Mouse (Mus musculus) kidney, adult 11 months (tissue): ENCODE measurements around the gene Sh3glb2.

Experiments
- DNase-seq: peaks from one replicate; pipeline ENCODE4 v3.0.0; 2022

The Sh3glb2 gene

GRCm38 (mm10) chr2:30379307-30379706, 20.2 kb upstream of the Sh3glb2 start:
- no peak for DNase-seq

GRCm38 (mm10) chr2:30377721-30378120, 18.6 kb upstream of the Sh3glb2 start:
- no peak for DNase-seq

- DNase-seq, result no peak
These were observed 16.8 kb upstream of the Sh3glb2 start for GRCm38 (mm10) chr2:30375893-30376292.

GRCm38 (mm10) chr2:30372726-30373125, 13.6 kb upstream of the Sh3glb2 start:
- no peak for DNase-seq

GRCm38 (mm10) chr2:30371544-30371943, 12.4 kb upstream of the Sh3glb2 start:
- no peak for DNase-seq

- DNase-seq, result peak; percentile 30
These were observed 7.1 kb upstream of the Sh3glb2 start for GRCm38 (mm10) chr2:30366203-30366602.

GRCm38 (mm10) chr2:30365281-30366069, 6.3 kb upstream of the Sh3glb2 start:
- peak; percentile 40 for DNase-seq

- peak; percentile 100 for DNase-seq
These were observed 4.9 kb upstream of the Sh3glb2 start, which contains the start of gene Miga2 for GRCm38 (mm10) chr2:30363773-30364650. TSS of gene Miga2 (plus strand) at chr2:30364233.

GRCm38 (mm10) chr2:30362865-30363264, 3.7 kb upstream of the Sh3glb2 start:
- DNase-seq, result no peak

- DNase-seq, result peak; percentile 35
These were observed 1.5 kb upstream of the Sh3glb2 start for GRCm38 (mm10) chr2:30360626-30361025.

GRCm38 (mm10) chr2:30357552-30358510, 1.3 kb downstream of the Sh3glb2 start:
- DNase-seq, result no peak

- DNase-seq, result no peak
These were observed 2.2 kb downstream of the Sh3glb2 start for GRCm38 (mm10) chr2:30356906-30357305.

GRCm38 (mm10) chr2:30356266-30356665, 2.9 kb downstream of the Sh3glb2 start:
- DNase-seq, result no peak

- DNase-seq, result no peak
These were observed 3.3 kb downstream of the Sh3glb2 start for GRCm38 (mm10) chr2:30355861-30356260.

GRCm38 (mm10) chr2:30351149-30351548, 8.0 kb downstream of the Sh3glb2 start:
- DNase-seq, result no peak

GRCm38 (mm10) chr2:30349196-30349595, 9.9 kb downstream of the Sh3glb2 start:
- no peak for DNase-seq

- DNase-seq, result no peak
These were observed 13.0 kb downstream of the Sh3glb2 start for GRCm38 (mm10) chr2:30345971-30346676.

- no peak for DNase-seq
These were observed 15.5 kb downstream of the Sh3glb2 start for GRCm38 (mm10) chr2:30343601-30344137.

- DNase-seq, result no peak
These were observed 16.6 kb downstream of the Sh3glb2 start for GRCm38 (mm10) chr2:30342544-30342943.

GRCm38 (mm10) chr2:30342061-30342460, 17.1 kb downstream of the Sh3glb2 start:
- DNase-seq, result no peak

- no peak for DNase-seq
These were observed 22.0 kb downstream of the Sh3glb2 start for GRCm38 (mm10) chr2:30337179-30337578.
